Mouse (Mus musculus) testis, postnatal 10 days (tissue): Measurements from ENCODE around the gene Esyt2.
A peak's percentile ranks its signal among the peaks of the same experiment; 100 is the strongest.

Source experiments
- DNase-seq: peaks from one replicate; pipeline ENCODE4 v3.0.0; 2021; ENCODE audit warnings: low spot score

The Esyt2 gene

DNA sequence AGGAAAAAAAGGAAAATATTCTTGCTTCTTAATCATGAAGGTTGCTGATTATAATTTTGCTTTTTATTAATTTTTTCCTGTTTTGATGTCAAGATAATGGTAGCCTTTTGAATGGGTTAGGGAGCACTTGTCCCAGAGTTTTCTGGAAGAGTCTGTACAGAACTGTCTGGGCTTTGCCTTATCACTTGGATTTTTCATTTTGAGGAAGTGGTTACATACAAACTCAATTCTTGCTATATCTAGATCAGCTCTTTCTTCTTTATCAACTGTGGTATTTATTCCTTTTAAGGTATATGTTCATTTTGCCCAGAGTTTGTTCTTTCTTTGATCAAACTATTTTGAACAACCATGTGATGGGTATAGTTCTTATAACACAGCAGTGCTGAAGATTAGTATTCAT is 81.1 kb downstream of the Esyt2 start:
- no peak for DNase-seq

GRCm38 (mm10) chr12:116366900-116367299 is 85.9 kb downstream of the Esyt2 start:
- DNase-seq: no peak

GRCm38 (mm10) chr12:116367346-116367745 is 86.3 kb downstream of the Esyt2 start:
- no peak for DNase-seq

DNA sequence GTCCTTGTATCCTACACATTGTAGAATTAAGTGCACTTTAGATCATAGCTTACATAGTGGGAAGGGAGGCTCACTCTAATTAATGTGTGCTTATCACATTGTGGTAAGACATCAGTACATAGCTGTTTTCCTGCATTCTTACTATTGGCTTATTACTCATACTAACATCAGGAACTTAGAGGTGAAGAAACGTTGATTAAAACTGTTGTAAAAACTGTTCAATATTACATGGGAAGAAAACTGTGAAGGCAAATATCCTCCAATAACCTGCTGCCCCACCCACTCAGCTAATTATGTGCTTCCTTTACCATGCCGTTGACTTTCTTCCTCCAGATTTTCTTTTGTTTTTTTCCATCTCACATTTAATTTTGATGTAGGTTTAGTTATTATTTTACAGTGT is 87.9 kb downstream of the Esyt2 start:
- no peak for DNase-seq

GRCm38 (mm10) chr12:116383101-116383500 is 102.1 kb downstream of the Esyt2 start:
- no peak for DNase-seq

DNA sequence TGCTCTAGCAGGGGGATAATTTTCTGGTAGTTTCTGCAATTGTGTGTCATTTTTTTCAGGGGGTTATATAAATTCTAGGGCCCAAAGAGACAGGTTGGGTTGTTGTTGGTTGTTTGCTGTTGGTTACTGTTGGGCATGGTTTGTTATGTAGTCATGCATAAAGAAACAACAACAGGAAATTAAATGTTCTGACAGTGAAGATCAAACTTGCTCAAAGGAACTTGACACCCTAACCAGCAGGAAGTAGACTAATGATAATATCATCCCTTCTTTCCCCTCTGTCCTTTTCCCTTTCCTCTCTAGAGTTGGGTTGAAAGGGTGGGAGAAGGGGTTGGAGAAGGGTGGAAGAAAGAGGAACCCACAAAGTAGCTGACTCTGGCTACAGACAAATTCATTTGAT is 103.0 kb downstream of the Esyt2 start:
- DNase-seq: no peak

DNA sequence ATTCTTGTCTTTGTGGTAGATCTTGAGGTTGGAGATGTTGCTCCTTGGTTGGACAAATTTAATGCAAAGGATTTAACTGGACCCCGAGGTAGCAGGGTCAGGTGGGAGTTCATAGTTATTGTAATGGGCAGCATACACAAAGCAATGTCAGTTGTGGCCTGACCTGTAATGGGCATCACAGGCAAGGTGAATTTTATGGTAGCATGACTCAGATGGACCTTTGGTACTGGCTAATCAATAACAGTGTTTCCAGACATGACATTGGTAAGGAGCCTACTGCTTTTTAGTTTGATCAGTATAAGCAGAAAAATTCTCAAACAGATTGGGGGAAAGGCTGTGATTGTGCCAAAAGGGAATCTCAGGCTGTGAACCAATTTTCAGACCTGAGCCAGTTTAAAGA is 105.8 kb downstream of the Esyt2 start:
- no peak for DNase-seq

GRCm38 (mm10) chr12:116389868-116390267 is 108.9 kb downstream of the Esyt2 start:
- no peak for DNase-seq

DNA sequence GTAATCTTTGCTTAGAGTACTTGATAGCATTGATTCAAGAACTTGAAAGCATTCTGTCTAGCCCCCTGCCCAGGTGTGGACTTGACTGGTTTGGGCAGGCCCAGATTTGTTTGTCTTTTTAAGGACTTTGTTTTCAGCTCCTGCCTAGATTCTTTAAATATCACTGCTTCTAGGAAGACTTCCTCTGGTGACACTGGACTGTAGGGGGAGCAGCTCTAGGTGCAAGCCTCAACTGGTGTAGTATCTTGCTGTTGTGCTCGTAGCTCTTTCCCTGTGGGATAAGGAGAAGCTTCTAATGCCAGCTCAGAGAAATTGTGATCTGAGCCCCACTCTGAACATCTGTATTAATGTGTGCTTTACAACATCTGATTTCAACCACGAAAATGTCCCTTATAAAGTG is 113.3 kb downstream of the Esyt2 start:
- DNase-seq: no peak

DNA sequence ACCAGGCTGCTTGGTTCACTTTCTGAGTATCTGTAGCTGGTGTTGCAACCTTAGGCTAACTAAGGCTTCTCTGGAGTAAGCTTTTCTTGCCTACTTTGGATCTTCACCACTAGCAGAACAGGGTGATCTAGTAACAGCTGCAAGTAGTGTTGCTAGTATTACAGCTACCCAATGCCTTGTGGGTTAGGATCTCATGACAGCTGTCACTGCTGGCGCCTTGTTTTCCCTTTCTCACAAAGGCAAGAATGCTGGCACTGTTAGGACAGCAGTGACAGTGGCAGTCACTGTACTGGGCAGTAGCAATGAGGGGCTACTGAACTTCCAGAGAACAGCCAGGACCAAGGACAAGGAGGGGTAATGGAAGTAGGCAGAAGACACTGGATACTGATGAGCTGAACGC is 114.3 kb downstream of the Esyt2 start:
- no peak for DNase-seq

- no peak for DNase-seq
These were observed 115.2 kb downstream of the Esyt2 start for GRCm38 (mm10) chr12:116396072-116396695.

- DNase-seq: peak; percentile 47
These were observed 123.2 kb downstream of the Esyt2 start for GRCm38 (mm10) chr12:116404012-116404679.

DNA sequence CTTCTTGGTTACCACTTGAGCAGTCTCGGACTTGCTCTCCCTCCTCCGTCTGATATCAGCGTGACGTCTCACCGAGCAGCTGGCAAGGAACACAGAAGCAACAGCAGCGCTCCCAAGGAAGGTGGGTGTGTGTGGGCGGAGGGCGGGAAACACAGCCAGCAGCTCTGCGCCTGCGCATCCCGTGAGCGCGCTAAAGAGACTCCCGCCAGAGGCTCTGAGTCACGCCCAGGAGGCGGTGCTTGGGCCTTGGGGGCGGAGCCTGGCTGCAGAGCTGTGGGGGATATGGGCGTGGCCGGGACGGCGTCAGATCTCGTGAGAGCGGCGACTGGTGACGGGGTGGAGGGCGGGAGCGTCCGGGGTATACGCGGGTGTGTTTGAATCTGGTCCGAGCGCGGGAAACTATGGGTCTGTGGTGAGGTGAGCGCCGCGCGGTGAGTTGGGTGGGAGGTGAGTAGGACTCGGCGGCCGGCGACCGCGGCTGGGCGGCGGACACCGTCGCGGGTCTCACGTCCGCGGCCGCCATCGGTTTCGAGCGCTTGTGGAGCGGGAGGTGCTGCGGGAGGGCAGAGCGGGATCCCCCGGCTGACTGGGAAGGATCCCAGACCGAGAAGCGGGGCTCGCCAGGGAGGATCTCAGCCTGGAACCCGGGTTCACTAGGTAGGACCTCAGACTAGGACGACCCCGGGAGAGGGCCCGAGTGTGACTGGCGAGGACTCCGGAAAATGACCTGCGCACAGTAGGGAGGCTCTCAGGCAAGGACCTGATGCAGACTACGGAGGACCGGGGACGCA is 124.2 kb downstream of the Esyt2 start, which contains the start of gene Ncapg2:
TSS of gene Ncapg2 (plus strand) at position 358 of the 791 bp plus-strand sequence.
- DNase-seq: peak; percentile 100

DNA sequence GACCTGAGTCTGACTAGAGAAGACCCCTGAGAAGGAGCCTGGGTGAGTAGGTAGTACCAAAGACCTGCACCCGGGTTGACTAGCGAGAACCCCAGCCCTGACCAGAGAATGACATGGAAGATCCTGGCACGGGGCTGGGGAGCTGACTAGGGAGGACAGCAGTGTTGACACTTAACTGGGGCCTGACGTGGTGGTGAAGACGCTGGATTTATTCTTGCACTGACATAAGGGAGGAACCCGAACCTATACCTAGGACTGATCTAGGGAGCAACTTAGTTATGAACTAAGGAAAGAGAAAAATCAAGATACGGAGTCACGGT is 124.8 kb downstream of the Esyt2 start:
- no peak for DNase-seq

- DNase-seq: no peak
These were observed 126.9 kb downstream of the Esyt2 start for GRCm38 (mm10) chr12:116407883-116408282.

- no peak for DNase-seq
These were observed 133.9 kb downstream of the Esyt2 start for GRCm38 (mm10) chr12:116414941-116415340.

DNA sequence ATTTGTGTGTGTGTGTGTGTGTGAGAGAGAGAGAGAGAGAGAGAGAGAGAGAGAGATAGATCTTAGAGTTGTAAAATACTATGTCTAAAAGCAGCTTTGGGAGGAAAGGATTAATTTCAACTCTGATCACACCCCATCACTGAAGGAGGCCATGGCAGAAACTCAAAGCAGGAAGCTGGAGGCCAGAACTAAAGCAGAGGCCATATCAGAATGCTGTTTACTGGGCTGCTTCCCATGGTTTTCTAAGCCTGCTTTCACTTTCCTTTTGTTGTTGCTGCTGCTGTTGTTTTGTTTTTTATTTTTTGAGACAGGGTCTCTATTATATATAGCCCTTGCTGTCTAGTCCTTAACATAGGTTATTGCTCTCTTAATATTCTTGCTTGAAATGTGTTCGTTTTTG is 135.5 kb downstream of the Esyt2 start:
- DNase-seq: no peak

GRCm38 (mm10) chr12:116421656-116422055 is 140.7 kb downstream of the Esyt2 start:
- DNase-seq: no peak

GRCm38 (mm10) chr12:116425392-116425791 is 144.4 kb downstream of the Esyt2 start:
- DNase-seq: no peak

GRCm38 (mm10) chr12:116433742-116434141 is 152.7 kb downstream of the Esyt2 start:
- no peak for DNase-seq

DNA sequence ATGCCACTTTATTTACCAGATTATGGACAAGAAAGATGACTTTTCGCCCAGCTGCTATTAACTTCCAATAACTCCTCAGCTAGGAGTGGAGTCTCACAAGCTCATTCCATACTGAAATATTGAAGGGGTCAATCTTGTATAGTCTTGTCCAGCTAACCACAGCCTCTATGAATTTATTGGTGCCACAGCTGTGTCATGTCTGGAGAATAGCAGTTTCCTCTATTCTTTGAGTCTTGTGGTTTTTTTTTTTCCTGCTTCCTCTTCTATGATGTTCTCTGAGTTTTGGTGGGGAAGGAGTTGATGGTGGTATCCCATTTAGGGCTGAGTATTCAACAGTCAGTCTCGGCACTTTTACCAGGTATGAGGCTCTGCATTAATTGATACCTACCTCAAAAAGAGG is 154.2 kb downstream of the Esyt2 start:
- no peak for DNase-seq

DNA sequence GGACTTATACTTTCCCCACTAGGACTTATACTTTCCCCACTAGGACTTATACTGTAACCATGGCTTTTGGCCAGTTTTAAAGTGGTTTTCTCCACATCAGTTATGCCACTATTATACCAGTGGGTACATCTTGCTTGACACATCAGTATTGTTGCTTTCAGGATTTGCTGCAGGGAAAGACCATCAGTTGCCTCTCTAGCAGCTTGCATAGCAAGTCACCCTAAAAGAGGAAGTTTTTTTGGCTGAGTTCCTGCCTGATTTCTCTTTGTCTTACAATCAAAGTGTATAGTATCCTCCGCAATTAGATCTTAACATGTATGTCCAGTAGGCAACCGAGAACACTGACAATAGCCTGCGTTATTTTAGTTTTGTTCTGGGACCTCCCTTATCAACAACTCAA is 155.1 kb downstream of the Esyt2 start:
- no peak for DNase-seq

DNA sequence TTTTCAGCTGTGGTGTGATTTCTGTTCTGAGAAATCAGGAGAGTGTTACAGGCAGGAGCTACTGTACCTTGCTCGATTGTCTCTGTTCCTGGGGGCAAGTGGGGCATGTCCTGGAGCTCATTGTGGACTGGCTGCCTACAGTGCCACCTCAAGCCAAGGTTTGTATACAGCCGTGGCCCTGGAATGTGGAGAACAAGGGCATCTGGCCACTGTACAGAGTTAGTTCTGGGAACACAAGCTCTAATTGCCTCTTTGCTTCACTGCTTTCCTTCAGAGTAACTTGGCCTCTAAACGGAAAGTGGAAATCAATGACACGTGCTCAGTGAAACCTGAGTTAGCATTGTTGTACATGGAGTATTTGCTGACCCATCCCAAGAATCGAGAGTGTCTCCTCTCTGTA is 157.6 kb downstream of the Esyt2 start:
- DNase-seq: no peak
